Mouse (Mus musculus): ENCODE results near the gene Zbed4.

GRCm38 (mm10) chr15:88706320-88706719 lies 45.1 kb upstream of the Zbed4 start:
- TF ChIP-seq CTCF (IDR thresholded peaks at IDR 0.05; ENCODE audit: low read depth) (no peak), EP300 (IDR thresholded peaks at IDR 0.05; ENCODE audit: low read depth) (no peak)
